Mouse (Mus musculus) cerebellum, adult 8-10 months (tissue): ENCODE results near the gene Asgr2.
A peak's percentile ranks its signal among the peaks of the same experiment; 100 is the strongest.
"Not testable (repeated sequence)": the region's sequence is repeated elsewhere in the genome, so short reads cannot be mapped to it uniquely, and the experiment has no call there.

Source experiments
- DNase-seq: peaks from one replicate; pipeline ENCODE4 v3.0.0; 2022

The Asgr2 gene

DNA sequence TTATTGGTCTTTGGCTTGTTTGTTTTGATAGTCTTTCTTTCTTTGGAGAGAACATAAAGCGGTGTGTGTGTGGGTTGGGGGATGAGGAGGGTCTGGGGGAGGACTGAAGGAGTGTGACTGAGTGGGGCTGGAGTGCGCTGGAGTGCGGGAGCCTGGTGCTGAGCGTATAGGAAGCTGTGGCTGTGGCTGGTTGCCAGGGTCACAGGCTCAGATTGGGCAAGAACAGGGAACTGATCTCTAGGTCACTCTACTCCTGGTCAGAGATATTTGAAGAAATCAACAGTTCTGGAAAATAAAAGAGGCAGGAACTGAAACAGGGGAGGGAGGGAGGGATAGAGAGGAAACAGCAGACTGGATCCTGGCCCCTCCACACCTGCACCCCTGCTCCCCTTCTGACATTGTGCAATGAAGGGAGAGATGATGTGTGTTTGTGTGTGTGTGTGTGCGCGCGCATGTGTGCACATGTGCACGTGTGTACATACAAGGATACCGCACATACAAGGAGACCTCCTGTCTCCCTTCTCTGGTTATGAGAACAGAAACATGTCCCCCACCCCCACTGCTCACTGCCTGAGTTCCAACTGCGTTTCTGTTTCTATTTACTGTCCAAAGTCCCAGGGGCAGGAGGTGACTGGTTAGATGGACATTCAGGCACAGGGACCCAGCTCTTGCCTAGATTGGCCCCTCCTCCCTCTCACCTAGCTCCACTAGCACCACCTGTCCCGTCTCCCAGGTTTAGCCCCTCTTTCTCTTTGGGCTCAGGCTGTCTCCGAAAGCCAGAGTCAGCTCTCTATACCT lies at the start of gene Asgr2:
Gene Asgr2, plus strand, starts transcription at position 659 of the 798 bp plus-strand sequence.
- no peak for DNase-seq

DNA sequence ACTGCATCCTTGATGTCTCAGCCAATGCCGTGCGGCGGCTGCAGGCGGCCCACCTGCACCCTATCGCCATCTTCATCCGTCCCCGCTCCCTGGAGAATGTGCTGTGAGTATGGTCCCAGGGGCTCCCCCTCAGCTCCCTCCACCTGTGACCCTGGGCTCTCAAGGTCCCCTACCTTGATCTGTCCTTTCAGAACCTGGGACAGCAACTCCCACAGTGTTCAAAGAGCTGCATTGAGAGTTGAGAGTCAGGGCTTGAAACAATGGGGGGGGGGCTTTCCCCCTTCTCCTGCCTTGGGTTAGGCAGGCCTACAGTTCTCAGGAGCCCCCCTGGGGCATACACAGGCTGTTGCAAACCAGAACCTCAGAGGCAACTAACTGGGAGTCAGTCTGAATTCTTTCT lies 48.8 kb upstream of the Asgr2 start:
- DNase-seq: no peak

DNA sequence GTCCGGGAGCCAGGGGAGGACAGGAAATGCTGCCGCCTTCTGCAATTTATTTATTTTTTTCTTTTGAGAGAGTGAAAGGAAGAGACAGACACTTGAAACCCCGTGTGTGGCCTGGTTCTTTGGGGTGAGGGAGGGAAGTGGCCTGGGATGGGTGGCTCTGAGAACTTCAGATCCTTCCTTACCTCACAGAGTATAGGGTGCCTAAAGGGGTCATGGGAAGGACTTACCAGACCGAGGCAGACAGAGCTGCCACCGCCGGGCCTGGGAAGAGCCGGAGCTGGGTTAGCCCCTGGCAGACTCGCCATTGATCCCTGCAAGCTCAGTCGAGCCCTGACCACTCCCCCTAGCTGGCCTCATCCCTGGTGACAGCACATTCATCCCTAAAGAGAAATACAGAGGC lies 47.0 kb upstream of the Asgr2 start:
- DNase-seq: no peak

DNA sequence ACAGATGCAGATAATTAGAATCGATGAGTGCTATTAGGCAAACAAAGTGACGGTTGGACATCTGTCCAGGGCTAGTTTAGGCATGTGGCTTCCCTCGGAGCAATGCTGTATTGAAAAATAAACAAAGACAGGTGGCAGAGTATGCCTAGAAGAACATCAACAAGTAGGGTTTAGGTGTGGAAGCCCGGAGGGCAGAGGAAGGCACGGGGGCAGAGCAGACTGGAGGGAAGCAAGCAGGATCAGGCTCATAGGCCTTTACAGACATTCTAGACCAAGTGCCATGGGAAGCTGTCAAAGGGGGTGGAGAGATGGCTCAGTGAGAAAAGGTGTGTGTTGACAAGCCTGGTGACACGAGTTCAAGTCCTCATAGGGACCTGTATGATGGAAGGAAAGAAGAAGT lies 43.1 kb upstream of the Asgr2 start:
- DNase-seq: no peak

DNA sequence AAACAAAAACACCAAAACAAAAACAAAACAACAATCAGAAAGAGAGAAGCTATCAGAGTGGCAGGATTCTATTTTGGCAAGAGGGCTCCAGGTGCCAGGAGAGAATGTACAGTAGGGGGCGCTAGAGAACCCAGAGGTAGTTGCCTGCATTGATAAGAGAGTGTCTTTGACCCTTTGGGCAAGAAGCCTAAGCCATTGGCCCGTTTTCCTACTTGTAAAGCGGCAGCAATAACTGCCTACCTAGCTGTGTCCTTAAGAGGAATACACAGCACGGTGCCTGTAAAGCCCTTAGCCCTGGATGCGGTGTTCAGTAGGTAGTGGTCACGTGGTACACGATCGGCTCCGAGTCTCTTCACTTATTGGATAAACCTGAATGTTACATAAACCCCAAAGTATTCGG lies 42.6 kb upstream of the Asgr2 start:
- DNase-seq: no peak

DNA sequence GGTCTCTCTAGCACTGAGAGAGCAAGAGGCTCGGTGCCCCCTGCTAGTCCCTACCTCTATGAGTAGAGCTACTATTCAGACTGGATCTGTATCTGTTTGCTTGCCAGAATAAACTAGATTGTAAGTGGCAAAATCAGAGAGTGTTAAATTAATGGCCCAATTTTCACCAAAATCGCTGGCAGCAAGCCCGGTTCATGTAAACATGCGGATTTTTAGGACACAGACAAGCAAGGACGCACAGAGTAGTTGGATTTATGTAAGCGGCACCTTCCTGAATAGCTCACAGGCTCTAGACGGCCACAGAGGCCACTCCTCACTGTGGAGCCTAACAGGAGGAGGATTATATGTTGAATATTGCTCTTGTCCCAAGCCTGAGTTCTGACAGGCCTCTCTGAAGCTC lies 39.3 kb upstream of the Asgr2 start:
- no peak for DNase-seq

DNA sequence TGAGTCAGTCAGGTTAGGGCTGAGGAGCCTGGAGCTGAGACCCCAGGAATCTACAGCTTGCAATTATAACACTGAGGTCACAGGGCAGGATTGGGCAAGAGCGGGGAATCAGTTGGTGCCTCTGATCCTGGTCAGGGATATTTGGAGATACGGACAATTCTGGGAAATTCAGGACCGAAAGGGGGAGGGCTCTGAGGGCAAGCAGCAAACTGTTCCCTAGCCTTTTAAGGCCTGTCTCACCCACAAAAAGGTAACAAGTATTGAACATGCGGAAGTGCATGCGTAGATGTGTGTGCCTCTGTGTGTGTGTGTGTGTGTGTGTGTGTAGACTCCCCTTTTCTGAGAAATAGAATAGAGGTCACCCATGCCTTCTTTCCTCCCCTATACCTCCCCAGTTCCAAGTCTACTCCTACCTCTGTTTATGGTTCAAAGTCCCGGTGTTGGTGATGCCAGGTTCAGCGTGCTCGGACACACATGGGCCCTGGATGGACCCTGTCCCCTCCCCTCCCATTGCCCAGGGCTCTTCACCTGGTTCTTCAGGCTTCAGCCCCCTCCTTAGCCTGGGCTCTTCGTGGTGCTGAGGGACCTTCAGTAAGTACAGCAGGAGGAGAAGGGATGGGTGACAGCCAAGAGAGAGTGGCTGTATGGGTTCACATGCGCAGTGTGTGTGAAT lies 38.4 kb upstream of the Asgr2 start, which contains the start of gene Asgr1:
Gene Asgr1, plus strand, starts transcription at position 188 of the 673 bp plus-strand sequence.
- no peak for DNase-seq

DNA sequence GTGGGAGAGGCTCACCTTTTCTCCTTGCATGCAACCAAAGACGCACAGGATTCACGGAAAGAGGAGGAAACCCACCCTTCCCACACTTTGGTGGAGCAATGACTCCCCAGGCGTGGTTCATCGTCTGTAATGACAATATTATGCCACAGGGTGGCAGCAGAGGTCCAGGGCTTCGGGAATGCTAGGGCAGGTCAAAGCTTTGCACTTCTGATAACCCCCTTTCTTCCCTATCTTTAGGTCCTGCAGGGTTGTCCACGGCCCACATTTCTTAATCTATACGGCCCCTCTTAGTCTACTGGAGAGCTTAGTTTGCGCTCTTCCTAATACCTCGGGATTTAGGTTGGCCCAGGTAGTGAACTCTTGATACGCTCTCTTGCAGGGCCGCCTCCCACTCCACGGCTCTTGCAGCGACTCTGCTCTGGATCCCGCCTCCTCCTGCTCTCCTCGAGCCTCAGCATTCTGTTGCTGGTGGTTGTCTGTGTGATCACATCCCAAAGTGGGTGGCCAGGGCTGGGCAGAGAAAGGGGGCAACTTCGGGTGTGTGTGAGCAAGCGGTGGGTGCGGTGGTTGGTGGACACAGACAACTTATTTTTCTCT lies 36.7 kb upstream of the Asgr2 start:
- peak; percentile 78 for DNase-seq

DNA sequence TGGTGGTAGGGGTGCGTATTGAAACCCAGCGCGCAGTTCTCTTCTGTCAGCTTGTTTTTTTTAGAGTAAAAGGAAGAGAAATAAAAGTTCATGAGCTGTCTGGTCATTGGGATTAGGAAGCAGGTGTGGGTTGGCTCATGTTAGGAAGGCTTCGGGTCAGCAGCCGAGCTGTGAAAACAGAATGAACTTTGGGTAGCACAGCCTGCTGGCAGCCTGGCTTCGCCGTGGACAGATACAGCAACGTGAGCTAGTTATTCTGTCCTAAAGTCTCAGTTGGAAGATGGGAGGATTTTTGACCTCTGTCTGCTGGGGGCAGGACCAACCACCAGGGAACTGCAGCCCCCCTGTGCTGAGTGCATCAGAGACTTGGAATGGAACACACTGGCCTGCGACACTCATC lies 34.6 kb upstream of the Asgr2 start:
- DNase-seq: no peak

DNA sequence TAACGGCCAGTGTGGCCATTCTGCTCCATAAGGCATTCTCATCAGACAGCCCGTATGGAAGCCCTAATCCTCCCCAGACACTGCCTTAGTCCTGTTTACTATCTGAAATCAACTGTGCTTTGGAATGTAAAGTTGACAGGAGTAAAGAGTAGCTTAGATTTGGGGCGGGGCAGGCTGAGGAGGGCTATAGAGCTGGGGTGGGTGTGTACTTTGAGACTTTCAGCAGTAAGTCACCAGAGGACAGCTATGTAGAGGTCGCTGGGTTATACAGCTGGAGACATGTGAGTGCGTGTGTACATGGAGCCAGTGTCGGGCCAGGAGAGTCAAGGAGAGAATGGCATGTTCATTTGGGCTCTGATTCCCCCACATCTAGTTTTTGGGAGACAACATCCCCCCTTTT lies 32.5 kb upstream of the Asgr2 start:
- DNase-seq: no peak

DNA sequence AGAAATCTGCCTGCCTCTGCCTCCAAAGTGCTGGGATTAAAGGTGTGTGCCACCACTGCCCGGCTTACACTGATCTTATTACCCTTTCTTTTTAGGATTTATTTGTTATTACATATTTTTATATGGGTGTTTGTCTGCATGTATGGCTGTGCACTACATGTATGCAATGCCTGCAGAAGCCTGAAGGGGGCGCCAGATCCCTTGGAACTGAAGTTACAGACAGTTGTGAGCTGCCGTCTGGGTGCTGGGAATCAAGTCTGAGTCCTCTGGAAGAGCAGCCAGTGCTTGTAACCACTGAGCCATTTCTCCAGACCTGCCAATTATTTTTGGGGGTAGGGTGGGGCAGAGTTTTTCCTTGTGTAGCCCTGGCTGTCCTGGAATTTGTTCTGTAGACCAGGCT lies 29.4 kb upstream of the Asgr2 start:
- no peak for DNase-seq

DNA sequence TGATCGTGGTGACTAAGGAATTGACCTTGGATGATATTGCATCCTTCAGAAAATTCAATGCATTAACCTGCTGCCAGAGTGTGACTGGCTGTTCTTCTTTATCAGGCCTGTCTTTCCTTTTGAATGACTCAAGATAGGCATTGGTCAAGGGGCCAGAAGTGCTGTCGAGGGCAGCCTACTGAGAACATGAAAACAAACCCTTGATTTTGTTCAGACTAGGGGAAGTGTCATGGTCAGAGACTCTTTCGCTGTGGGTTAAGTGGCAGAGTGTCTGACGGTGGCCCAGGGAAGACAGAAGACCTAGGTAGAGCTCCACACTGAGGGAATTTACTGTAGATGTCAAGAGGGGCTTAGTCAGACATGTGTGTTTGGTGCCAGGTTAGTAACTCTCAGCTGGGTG lies 25.7 kb upstream of the Asgr2 start:
- no peak for DNase-seq

DNA sequence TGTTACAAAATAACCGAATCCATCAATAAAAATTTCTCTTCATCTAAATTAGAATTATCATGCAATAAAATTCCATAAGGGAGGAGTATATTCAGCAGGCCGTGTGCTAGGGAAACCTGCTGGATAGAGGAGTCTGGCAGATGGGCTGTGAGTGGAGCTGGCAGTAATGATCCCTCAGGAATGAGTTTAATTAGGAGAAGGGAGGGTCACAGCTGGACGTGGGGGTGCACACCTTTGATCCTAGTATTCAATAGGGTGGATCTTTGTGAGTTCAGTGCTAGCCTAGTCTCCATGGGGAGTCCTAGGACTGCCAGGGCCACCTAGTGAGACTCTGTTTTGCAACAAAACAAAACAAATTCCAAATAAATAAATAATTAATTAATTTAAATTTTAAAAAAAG lies 24.2 kb upstream of the Asgr2 start:
- no peak for DNase-seq

DNA sequence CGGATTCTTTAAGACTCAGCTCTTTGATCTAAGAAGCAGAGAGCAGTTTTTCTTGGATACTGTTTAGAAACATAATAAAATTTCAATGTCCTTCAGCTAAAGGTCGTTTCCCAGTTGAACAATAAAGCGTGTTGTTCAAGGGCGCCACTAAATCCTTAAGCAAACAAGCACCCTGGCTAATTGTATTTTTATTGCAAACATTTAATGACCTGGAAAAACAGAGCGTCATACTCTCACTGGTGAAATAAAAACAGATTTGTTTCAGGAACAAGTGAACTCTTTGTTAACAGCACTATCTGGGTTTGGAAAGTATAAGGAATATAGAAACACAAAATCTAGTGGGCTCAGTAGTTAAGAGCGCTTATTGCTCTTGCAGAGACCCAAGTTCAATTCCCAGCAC lies 22.4 kb upstream of the Asgr2 start:
- no peak for DNase-seq

DNA sequence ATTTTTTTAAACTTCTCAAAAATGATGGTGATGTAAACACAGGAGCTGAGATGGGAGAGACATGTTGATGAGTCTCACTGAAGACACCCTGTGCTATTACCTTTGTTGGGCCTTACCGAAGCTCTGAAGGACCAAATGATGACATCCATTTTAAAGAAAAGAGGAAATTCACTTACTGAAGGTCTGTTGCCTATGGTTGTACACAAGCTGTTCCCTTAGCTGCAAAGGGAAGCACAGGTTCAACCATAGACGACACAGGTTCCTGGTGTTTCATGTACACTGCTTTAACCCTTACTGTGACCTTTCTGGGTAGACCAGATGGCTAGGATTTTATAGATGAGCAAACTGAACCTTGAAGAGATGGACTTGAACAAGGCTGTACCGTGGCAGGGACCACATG lies 21.8 kb upstream of the Asgr2 start:
- DNase-seq: not testable (repeated sequence)

DNA sequence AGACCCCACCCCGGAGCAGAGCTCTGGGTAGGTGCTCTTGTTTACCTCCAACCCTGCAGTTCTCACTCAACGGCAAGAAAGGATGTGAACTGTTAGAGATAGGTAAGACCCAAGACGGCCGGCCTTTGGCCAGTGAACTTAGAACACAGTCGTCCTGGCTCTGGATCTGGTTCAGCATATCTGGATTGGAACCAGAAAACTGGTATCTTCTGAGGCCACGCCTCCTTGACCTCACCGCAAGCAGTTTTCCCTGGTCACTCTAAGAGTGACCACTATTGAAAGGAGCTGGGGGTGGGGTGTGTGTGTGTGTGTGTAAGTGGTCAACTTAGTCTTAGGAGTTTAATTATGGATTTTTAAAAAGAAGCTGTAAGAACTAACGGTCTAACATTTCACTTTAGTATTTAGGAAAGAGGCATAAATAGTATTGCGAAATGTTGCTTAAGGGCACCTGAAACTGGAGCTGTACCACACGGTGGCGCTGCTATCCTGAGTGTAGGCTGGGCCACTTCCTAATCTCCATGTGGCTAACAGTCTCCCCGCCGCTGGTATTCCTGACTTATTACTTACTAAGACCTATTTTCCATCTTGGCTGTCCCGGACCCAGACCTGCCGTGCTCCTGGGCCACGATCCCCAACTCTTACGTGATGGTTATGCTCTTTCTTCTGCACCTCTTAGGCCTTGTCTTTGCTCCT lies 17.9 kb upstream of the Asgr2 start:
- peak; percentile 72 for DNase-seq

DNA sequence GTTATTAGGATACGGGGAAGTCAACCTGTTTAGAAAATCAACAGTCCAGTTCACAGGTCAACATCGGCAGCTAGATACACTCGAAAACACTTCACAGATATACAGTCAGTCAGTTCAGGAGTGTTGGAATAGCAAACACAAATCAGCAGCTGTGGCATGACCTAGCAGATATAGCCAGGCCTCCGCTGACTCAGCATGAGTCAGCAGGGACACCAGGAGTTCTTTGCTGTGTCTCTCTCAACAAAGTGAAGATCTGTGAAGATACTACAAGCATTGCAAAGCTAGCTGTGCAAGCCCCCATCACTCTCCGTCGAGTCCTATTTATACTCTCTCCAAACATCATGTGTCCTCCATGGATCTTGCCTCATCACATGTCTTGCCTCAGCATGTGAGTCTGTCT lies 16.9 kb upstream of the Asgr2 start:
- DNase-seq: no peak

DNA sequence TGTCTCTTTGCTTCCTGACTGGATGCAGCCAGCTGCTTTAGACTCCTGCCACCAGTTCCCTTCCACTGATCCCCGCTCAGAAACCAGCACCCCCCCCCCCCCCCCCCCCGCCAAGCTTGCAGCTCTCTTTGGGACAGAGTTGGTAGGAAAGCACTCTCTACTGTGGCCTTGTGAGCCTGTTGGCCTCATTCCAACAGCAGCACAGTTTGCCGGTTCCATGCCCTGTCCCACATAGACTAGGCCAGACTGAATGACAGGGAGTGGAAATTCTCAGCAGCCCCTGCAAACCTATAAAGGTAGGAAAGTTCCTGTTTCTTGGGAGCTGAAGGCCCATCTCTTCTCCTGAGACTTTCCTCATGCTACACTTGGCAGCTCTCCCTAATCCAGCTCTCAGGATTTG lies 15.0 kb upstream of the Asgr2 start:
- no peak for DNase-seq

DNA sequence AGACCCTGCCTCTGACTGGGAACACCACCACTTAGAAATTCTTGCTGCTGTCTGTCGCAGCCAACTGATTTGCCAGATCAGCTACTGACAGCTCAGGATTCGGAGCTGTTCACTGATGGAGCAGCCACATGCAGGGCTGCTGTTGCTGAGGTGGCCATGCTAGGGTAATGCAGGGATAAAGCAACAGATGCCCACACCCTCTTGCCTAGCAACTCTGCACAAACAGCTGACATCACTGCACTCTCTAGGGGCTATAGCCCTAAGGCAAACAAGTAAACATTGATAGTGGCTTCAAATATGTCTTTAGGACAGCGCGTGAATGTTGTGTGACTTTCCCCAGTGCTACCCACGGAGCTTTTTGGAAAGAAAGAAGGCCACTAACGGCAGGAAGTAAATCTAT lies 13.3 kb upstream of the Asgr2 start:
- DNase-seq: no peak

DNA sequence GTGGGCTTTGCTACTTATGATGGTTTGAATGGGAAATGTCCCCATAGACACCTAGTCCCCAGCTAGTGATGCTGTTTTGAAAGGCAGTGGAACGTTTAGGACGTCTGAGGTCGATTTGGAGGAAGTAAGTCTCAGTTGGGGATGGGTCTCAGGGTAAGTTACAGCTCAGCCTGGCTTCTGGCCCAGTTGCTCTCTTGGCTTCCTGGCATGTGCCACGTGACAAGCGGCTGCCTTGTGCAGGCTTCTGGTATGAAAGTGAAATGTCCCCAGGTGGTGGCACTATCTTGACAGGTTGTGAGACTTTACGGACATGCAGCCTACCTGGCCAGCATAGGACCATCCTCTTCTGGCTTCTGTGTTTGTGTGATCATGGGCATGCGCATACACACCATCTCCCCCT lies 12.5 kb upstream of the Asgr2 start:
- DNase-seq: no peak

DNA sequence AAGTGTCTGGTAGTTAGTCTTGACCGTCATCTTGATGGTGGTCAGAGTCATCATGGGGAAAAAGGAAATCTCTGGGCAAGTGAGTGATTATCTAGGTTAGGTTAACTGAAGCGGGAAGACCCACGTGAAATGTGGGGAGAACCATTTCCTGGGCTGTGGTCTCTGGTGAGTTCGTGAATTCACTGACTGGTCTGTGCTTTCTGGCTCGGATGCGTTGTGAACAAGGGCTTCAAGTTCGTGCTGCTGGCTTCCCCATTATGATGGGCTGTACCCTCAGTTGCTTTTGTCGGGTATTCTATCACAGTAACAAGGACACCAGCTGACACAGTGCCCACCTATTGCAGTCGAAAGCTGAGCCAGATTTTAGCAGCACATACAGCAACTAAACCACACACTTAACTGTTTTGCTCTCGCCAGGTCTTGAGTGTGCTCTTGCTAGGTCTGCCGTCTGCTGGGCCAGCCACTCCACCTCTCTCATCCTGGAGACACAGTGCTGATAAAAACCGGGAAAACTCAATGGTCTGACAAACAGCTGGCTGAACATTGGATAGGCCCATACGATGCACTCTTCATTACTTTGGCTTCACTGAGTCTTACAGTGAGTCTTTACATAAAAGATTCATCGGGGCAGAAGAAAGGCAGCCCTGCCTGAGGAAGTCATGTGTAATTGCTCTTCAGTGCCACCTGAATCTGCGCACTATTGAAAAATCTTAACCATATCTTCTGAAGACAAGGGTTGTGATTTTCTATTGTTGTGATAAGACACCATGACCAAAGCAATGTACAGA lies 11.4 kb upstream of the Asgr2 start:
- DNase-seq: no peak

DNA sequence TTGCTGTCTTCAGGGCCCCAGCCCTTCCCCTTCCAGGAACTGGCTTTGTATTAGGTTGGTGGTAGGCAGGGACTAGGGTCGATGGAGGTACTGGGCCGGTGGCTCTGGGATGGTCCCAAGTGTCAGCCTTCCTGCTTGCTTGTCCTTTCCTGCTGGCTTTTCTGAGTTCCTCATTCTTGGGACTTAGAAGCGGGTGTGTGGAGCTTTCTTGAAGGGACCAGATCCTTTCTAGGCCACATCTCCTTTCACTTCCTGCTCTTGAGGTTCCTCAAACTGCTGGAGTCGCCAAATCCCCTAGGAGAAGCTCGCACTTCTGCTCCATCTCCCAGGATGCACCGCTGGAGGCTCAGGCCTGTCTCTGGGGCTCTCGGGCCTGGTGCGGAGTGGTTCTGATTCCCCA lies 7.9 kb upstream of the Asgr2 start:
- DNase-seq: no peak

DNA sequence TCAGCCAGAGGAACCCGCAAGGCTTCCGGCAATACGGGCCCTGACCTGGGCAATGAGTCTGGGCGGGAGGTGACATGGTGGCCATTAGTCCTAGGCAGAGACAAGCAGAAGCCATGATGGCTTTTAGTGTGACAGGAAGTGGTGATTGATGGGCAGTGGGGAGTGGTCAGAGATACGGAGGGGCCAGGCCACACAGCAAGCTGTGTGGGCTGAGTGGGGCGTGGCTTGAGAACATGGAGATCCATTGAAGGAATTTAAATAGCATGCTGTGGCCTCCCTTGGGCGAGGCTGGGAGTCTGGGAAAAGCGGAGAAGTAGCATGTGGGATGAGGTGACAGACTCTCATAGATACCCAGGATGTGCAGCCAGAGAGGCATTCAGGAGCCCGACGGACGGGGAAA lies 5.0 kb downstream of the Asgr2 start:
- DNase-seq: no peak
